Mouse (Mus musculus) small intestine, adult 2 months (tissue): ENCODE results near the gene Batf.

Experiments
- CTCF ChIP-seq: fragments of 200-500 bp; IDR thresholded peaks from 2 replicates; pipeline ENCODE4 v1.5.1; 2012; ENCODE audit warnings: low read depth, mild to moderate bottlenecking, control low read depth, inconsistent platforms, low read length, moderate library complexity, mixed read lengths; ENCODE audit not compliant: insufficient replicate concordance, insufficient read length; ENCODE audit errors: extremely low read depth
- POLR2A ChIP-seq: fragments of 200-500 bp; IDR thresholded peaks from 2 replicates; pipeline ENCODE4 v1.6.1; 2012; ENCODE audit warnings: low read depth, mild to moderate bottlenecking, control low read depth, inconsistent platforms, low read length, moderate library complexity

- TF ChIP-seq POLR2A, result no peak
- peak; percentile 90; the same call in 1 of the 2 replicates for TF ChIP-seq CTCF
Observed at GRCm38 (mm10) chr12:85729022-85729944, 42.8 kb downstream of the Batf start.
